Mouse (Mus musculus) urinary bladder, postnatal 10 days (tissue): ENCODE measurements around the gene Heatr4.
"Not testable (repeated sequence)": the region's sequence is repeated elsewhere in the genome, so short reads cannot be mapped to it uniquely, and the experiment has no call there.

ENCODE experiments used
- DNase-seq: peaks from one replicate; pipeline ENCODE4 v3.0.0; 2022; ENCODE audit warnings: low spot score

The Heatr4 gene

DNA sequence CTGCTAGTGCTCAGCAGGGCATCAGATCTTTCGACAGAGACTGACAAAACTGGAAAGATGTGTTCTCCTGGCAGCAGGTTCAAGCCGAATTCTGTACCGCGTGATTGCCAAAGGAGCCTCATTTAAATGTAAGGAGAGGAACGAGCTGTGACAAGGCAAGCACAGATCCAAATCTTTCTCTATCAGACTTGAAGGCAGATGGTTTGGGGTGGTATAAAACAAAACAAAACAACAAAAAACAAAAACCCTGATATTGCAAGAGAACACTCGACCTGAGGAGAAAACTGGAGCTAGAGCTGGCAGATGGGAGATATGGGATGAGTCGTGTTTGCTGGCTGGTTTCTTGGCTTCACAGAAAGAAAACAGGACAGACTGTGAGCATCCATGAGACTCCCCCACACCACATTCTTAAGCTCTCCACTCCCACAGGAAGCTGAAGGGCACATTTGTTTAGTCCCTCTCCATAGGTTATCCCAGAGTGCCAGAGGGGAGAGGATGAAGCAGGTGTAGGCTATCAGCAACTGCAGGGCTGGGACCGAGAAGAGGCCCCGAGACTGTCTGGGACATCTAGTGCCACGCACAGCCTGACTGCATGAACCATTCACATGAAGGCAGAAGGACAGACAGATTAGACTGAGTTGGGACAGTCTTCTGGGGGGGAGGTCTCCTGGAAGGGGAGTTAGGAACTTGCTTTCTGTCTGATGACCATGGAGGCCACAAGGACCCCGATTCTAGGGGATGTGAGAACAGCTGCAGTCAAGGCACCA is 13.9 kb upstream of the Heatr4 start:
- no peak for DNase-seq

DNA sequence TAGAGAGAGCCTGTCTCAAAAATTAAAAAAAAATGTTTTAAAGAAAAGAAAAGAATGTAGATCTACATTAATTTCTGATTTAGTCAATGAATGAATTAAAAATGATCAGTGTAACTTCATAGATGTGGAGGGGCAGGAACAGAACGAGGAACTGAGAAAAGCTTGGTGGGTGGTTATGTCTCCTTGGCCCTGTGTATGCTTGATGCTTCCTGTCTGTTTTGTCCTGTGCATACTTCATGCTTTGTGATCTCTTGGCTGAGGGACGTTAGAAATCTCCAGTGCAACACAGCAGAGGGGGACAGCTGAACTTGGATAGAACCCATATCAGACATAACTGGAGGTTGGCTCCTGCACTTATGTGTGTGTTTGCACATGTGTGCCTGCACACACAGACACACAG is 12.6 kb upstream of the Heatr4 start:
- DNase-seq: no peak

DNA sequence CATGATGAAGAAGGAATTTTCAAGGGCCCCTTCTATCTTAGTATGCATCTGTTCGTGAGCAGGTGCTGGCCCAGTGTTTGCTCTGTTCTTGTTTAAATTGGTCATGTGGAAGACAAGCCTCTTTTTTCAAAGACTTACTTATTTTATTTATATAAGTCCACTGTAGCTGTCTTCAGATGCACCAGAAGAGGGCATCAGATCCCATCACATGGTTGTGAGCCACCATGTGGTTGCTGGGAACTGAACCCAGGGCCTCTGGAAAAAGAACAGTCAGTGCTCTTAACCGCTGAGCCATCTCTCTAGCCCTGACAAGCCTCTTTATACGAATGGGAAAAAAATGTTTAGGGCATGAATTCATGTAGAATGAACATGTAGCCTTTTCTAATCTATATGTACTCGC is 4.7 kb upstream of the Heatr4 start:
- DNase-seq: no peak

DNA sequence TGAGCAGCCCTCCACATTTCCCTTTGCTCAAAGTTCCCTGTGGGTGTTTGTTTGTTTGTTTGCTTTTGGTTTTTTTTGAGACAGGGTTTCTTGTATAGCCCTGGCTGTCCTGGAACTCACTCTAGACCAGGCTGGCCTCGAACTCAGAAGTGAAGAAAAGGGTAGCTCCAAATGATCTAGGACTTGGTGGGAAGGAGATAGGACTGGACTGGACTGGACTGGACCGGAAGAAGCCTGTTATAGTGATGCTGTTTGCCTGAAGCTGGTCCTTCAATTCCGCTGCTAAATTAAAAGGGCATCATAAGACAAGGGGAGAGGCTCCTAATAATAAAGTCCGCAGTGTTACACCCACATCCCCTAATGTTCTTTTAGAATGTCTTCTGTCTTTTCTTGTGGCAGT is 3.8 kb upstream of the Heatr4 start:
- DNase-seq: no peak

DNA sequence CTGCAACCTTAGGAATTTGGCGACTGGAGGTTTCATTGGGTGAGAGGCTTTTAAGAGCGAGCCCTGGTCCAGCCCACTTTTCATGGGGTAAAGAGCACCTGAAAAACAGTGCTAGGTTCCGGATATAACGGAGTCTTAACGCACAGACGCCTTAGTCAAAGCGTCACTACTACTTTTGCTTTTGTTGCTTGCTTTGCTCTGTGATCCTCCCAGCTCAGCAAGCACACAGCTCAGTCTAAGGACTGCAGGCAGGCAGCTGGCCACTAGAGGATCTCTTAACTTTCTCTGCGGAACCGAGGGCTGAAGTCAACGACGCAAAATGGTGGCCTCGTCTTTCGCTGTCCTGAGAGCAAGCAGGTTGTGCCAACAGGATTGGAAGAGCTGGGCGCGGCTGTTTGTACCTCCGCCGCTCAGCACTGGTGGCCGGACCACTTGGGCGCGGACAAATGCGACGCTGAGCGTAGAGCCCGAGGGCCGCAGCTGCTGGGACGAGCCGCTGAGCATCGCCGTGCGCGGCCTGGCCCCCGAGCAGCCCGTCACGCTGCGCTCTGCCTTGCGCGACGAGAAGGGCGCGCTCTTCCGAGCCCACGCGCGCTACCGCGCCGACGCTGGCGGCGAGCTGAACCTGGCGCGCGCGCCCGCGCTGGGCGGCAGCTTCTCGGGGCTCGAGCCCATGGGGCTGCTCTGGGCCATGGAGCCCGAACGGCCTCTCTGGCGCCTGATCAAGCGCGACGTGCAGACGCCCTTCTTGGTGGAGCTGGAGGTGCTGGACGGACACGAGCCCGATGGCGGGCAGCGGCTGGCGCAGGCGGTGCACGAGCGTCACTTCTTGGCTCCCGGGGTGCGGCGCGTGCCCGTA is 3.2 kb upstream of the Heatr4 start, which contains the start of gene Acot2:
Gene Acot2, plus strand, starts transcription at position 279 of the 859 bp plus-strand sequence.
- no peak for DNase-seq

DNA sequence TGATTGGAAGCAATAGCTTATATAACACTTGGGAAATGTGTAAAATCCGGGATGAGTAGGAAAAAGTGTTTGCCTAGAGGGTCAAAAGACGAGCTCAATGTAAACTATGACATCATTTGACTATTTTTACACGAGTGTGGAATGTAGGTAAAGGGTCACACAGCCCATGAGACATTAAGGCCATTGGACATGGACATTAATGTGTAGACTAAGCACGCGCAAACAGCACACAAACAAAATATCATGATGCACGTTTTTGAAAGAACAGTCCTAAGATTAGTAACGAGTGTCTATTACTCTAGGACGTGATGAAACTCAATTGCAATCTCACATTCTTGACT is 2.6 kb upstream of the Heatr4 start:
- no peak for DNase-seq

DNA sequence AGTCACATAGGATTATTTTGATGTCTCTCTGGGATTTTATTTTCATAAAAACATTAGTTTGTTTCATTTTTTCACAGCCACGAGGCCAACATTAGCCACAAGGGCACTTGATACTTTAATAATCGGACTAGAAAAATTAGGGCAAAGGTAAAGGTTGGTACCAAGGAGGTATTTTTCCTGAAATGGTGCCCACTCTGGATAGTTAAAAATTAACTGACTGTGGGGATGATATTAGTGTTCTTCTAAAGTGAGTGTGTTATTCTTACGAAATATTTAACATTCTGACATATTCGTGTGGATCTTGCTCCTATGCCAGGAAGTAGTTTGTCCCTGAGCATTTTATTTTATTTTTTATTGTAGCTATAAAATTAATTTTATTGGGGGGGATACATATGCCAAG is 3.0 kb downstream of the Heatr4 start:
- DNase-seq: no peak

DNA sequence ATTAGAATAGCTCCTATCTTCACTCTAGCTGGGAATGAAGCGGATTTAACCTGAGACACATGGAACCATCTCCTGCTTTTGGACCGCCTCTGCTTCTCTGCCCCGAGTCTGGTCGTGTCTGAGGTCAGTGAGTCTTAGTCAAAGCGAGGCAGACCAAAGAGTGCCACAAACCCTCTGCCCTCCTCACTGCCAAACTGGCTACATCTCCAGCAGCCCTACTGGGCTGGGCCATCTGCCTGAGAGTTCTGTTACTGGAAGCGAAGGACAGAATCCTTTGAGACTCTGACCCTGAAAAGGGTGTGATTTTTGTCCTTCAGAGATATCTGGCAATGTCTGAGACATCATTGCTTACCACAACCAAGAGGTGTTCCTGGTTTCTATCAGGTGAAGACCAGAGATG is 5.8 kb downstream of the Heatr4 start:
- DNase-seq: no peak

DNA sequence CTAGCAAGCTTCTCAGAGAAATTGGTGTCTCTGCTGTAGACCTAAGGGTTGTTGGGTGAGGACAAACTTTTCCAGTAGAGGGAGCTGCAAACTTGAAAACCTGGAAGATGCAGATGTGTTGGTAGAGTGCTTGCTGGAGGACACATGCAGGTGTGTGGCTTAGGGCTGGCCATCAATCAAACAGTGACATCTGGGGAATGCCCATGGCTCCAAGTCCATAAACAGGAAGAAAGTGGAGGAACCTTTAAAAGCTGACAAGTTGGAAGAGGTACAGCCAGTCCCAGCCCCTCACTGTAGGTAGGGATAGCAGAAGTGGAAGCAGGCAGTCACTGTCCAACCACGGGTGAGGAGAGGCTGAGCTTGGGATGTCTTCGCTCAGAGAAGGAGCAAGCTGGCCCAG is 12.5 kb downstream of the Heatr4 start:
- no peak for DNase-seq

DNA sequence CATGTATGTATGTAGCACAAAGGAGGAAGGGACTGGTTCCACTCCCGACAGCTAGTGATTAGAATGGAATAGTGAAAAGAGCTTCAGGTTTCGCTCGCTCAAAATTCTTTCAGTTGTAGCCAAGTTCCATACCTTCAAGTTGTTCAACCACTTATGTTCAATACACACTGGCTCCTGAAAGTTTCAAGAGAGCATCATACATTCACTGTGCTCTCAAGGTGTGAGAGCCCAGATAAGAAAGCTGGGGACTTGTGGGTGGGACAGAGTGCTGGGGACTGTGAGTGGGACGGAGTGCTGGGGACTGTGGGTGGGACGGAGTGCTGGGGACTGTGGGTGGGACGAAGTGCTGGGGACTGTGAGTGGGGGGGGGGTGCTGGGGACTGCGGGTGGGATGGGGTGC is 19.4 kb downstream of the Heatr4 start:
- no peak for DNase-seq

DNA sequence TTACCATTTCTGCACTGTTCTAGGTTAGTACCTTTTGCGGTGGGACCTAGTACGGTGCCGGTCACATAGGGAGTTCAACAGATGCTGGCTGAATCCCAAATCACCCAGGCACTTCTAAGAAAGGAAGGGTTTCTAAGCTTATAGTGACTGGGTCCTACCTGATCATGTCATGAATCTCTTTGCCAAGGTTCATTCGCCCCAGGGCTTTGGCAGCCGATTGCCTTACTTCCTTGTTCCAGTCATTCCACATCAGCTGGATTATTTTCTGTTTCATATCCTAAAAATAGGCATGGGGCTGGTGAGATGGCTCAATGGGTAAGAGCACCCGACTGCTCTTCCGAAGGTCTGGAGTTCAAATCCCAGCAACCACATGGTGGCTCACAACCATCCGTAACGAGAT is 26.4 kb downstream of the Heatr4 start:
- DNase-seq: no peak

DNA sequence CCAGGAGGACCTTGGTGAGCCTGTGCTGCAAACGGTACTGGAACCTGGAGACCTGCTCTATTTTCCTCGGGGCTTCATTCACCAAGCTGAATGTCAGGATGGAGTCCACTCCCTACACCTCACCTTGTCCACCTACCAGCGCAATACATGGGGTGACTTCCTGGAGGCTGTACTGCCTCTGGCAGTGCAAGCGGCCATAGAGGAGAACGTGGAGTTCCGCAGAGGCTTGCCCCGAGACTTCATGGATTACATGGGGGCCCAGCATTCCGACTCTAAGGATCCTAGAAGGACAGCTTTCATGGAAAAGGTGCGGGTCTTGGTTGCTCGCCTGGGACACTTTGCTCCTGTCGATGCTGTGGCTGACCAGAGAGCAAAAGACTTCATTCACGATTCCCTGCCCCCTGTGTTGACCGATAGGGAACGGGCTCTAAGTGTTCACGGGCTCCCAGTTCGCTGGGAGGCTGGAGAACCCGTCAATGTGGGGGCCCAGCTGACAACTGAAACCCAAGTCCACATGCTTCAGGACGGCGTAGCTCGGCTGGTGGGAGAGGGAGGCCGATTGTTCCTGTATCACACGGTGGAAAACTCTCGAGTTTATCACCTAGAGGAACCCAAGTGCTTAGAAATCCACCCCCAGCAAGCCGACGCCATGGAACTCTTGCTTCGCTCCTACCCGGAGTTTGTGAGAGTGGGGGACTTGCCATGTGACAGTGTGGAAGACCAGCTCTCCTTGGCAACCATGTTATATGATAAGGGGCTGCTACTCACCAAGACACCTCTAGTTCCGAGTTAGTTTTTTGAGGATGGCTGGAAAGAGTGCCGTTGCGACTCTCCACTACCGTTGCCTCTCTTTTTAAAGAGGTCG is 32.7 kb downstream of the Heatr4 start:
- DNase-seq: no peak

DNA sequence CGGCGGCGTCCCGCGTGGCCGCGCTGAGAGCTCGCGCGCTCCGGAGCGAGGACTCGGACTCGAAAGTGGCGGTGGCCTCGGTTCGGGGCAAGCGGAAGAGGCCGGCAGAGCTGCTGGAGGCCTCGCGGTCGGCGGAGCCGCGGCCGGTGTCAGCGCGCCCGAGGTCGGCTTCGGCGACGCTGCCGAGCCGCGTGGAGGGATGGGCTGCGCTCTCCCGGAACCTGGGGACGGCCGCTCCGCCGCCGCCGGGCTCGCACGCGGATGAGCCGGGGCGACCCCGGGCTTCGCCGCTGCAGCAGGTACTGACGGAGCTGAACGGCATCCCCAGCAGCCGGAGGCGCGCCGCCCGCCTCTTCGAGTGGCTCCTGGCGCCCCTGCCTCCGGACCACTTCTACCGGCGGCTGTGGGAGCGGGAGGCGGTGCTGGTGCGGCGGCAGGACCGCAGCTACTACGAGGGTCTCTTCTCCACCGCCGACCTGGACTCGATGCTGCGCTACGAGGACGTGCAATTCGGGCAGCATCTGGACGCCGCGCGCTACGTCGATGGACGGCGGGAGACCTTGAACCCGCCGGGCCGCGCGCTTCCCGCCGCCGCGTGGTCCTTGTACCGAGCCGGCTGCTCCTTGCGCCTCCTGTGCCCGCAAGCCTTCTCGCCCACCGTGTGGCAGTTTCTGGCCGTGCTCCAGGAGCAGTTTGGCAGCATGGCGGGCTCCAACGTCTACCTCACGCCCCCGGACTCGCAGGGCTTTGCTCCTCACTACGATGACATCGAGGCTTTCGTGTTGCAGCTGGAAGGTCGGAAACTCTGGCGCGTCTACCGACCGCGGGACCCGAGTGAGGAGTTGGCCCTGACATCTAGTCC is 33.6 kb downstream of the Heatr4 start:
- DNase-seq: no peak

DNA sequence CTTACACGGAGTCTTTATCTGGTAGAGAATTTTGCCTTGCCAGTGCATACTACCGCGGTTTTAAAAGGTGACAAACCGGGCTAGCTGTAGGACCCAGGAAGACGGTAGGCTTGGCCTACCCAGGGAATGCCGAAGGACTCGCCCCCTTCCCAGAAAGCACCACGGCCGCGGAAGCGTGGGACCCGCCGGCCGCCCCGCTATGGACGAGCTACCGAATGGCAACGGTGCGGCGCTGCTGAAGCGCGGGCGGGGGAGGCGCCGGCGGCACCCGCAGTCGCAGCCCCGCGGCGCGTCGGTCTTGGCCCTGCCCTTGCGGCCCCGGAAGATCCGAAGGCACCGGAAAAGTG is 34.2 kb downstream of the Heatr4 start, which contains the start of gene Riox1:
Gene Riox1, plus strand, starts transcription at position 116 of the 347 bp plus-strand sequence.
- DNase-seq: peak; percentile 32

DNA sequence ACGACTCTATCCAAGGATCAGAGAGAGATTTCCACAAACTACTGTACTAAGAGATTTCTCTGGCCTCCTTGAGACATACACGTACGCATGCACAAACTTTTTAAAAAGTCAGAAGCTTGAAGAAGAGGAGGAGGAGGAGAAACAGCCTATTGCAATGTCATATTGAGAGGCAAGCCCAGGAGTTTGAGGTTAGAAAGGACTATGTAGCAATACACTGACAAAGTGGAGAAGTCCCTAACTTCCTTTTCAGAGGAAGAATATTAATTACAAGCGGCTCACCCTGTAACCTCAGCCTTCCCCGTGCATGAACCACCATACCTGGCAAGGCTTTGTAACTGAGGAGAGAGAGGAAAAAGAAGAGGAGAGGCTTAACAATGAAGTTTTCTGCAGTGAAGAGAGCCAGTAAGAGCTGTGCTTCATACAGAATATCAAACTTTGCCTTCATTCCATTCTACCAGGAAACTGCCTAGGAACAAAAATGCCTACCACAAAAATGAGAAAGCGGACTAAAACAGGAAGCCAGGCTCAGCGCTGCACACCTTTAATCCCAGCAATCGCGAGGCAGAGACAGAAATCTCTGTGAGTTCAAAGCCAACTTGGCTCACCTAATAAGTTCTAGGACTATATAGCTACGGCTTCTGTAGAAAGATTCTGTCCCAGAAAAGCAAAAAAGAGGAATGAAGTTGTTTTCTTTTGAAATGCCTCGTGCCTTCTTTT is 34.7 kb downstream of the Heatr4 start:
- DNase-seq: no peak

DNA sequence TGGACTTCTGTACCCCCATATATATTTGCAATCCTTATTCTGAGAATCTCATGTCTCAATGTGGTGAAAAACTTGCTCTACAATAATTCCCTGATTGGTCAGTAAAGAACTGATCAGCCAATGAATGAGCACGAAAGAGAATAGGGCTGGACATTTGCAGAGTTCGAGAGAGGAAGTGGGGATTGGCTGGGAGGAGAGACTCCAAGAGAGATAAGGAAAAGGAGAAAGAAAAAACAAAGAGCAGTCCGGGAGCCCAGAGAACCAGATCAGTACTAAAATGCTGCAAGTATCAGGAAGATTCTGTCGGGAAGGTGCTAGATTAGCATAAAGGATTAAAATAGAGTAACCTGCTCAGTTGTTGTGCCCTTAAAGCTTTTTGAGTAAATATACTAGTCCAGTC is 35.6 kb downstream of the Heatr4 start:
- DNase-seq: no peak

DNA sequence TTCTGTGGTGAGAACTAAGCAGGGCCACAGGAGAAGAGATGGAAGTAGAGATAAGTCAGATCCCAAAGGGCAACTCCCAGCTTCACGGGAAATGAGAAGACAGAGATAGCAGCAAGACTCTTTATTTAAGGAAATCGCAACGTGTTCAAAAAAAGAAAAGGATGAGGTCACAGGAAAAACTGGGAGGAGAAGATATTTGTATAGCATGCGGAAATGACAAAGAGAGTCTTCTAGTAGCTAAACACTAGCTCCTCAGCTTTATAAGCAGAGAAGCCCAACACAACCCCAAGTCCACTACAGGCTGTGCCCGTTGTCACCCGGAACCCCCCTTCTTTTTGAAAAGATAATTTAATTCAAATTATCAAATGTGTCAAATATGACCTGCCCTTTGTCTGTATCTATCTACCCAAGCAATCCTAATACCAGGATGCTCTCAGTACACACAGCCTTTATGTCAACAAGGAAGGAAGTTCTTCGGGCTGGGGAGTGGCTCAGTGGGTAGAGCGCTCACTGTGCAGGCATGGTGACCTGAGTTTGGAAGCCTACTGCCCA is 37.3 kb downstream of the Heatr4 start:
- no peak for DNase-seq

DNA sequence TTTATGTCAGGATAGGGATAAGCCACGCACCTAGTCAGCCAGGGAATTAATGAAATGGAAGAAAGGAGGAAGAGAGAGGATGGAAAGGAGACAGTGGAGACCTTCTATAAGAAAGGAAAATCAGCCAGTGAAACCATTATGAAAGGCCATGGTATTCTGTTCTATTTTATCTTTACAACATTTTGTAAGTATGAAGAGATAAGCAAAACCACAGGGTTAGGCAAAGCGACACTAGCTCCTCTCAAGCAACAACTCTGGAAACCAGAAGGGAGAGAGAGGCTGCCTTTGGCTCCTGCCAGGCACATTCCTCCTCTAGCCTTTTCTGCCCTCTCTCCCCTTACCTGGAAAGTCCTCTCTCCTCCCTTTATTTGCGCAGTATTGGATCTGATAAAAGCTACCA is 42.7 kb downstream of the Heatr4 start:
- DNase-seq: no peak

DNA sequence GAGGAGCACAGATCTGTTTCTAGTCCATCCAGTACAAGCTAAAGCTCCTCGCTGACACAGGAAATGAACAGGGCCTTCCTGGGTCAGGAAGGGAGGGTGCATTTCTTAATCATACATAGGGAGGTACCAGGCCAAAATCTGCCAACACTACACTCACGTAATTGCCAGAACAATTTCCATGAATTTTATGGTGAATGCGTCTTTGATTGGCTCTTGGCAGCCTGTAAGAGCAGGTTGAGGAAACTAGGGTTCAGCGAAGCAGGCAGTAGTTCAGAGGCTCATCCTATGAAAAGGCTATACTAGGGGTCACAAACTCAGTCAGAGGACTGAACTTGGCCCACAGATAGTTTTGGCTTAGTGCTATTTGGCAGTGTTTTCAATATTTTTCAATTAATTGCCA is 44.6 kb downstream of the Heatr4 start:
- DNase-seq: no peak

DNA sequence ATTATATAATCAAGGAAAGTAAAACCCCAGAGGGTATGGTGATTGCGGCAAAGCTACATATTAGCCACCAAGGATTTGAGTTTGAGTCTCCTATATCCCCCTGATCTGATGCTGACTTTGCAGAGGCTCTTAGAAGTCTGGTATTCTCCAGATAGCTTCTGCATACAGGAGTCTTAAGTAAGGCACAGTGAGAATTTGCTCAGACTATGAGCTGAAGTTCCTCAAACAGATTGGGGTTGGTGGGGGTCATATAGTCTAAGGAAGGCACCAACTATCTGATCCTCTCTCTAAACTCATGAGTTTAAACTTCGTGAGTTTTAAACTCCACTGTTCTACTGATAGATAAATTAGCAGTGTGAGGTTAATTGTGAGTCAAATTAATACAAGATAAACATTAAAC is 45.3 kb downstream of the Heatr4 start:
- DNase-seq: no peak

DNA sequence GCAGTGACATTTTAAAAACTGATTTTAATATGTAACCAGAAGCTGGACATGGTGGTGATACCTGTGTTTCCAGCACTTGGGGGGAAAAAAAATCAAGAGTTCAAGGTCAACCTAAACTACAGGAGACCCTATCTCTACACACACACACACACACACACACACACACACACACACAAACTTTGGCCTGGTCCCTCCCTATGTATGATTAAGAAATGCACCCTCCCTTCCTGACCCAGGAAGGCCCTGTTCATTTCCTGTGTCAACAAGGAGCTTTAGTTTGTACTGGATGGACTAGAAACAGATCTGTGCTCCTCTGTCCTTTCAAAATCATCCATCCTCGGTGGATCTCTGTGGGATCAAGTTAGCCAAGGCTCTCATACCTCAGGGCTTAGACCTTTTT is 46.1 kb downstream of the Heatr4 start:
- DNase-seq: not testable (repeated sequence)
